Mouse (Mus musculus) forebrain, embryonic 15.5 days (tissue): ENCODE data around the gene Tmem262. TPM values are rescaled to one million over a fixed set of nuclear protein-coding genes. Genes with fewer than 3 reads are reported as not detected.

Experiments
- ATAC-seq: fragments of 200-750 bp; cut with Nextera tagmentation; replicated peaks from 2 replicates; pipeline ENCODE4 v1.8.0; 2017; ENCODE audit warnings: mild to moderate bottlenecking, moderate TSS enrichment, moderate library complexity
- H3K27ac ChIP-seq: fragments of 300-500 bp; sonication (generic); replicated peaks from 2 replicates; pipeline ENCODE4 v1.5.1; 2015; ENCODE audit warnings: mild to moderate bottlenecking, inconsistent platforms
- H3K27me3 ChIP-seq: fragments of 300-500 bp; sonication (generic); 2 replicates; pipeline ENCODE4 v1.6.1; 2015; ENCODE audit warnings: inconsistent platforms
- H3K36me3 ChIP-seq: fragments of 300-500 bp; sonication (generic); 2 replicates; pipeline ENCODE4 v1.6.1; 2015; ENCODE audit warnings: mild to moderate bottlenecking, inconsistent platforms
- H3K4me1 ChIP-seq: fragments of 300-500 bp; sonication (generic); 2 replicates; pipeline ENCODE4 v1.6.1; 2015; ENCODE audit warnings: inconsistent platforms
- H3K4me2 ChIP-seq: fragments of 300-500 bp; sonication (generic); replicated peaks from 2 replicates; pipeline ENCODE4 v1.6.1; 2015; ENCODE audit warnings: mild to moderate bottlenecking, inconsistent platforms
- H3K4me3 ChIP-seq: fragments of 300-500 bp; sonication (generic); 2 replicates; pipeline ENCODE4 v1.5.1; 2015; ENCODE audit warnings: mild to moderate bottlenecking, inconsistent platforms
- H3K9ac ChIP-seq: fragments of 300-500 bp; sonication (generic); replicated peaks from 2 replicates; pipeline ENCODE4 v1.6.1; 2015; ENCODE audit warnings: mild to moderate bottlenecking, inconsistent platforms
- H3K9me3 ChIP-seq: fragments of 300-500 bp; sonication (generic); 2 replicates; pipeline ENCODE4 v1.6.1; 2016; ENCODE audit warnings: inconsistent platforms
- WGBS: fragments of 180-500 bp; shearing (Covaris S2); methylation state at CpG from one replicate; pipeline ENCODE4 v1.1.7; 2015; ENCODE audit warnings: mixed read lengths; 5-methylcytosine and 5-hydroxymethylcytosine counted together
- polyA plus RNA-seq: library from polyadenylated mRNA; unstranded; fragments of >200 nt; fragmentation: Nextera tagmentation; extraction: Ambion mirVana; gene quantifications from 2 replicates; pipeline ENCODE4 v1.2.1, GENCODE M21; 2015

Tmem262 gene
- polyA plus RNA-seq, 1 experiment from 2014 or later: not detected

DNA sequence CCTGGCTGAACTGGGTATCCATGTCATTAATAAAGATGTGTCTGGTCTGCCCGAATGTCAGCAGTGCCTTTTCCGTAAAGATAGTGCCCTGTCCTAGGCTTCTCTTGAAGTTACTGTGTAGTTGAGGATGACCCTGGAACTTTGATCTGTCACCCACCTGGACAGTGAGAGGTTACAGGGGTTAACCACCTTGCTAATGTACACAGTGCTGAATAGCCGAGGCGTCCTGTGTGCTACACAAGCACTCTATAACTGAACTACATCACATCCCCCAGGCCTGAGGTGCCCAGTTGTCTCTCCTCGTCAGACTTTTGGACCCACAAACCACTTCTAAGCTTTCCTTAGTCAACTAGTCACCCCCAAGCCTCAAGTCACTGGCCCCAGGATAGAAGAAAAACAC, 17.4 kb upstream of the Tmem262 start:
- Histone ChIP-seq H3K4me2 (peak overlapping the region; percentile 99), H3K27ac (no peak overlapping the region)
- 72% methylated on average over 5 of the region's 5 CpGs for WGBS

DNA sequence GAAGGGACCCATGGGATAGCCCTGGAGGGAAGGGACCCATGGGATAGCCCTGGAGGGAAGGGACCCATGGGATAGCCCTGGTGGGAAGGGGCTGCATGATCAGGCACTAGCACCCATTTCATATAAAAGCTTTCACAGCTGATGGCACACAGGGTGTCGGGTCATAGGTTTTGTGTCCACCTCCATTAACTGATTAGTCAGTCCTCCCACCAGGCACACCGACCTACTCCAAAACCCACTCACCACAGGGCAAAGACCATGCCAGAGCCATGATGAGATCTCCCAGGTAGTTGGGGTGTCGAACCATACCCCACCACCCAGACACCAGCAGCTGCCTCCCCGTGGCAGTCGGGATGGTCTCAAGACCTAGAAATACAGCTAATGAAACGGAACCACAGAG, 16.8 kb upstream of the Tmem262 start:
- Histone ChIP-seq H3K36me3 (peaks cover 10% of the 10 kb centered on the region), H3K9ac (no peak overlapping the region), H3K27ac (no peak overlapping the region), H3K4me3 (0 out of 2 replicates have a peak overlapping the region, but pooled peaks have one; percentile 88), H3K4me1 (peaks cover 57% of the 10 kb centered on the region), H3K27me3 (no peaks in the 10 kb centered on the region), H3K4me2 (no peak overlapping the region; the same call in 1 of the 2 replicates), H3K9me3 (no peaks in the 10 kb centered on the region)
- no peak for ATAC-seq
- 94% methylated on average over 6 of the region's 6 CpGs for whole genome bisulfite sequencing

More for the DNA sequence above, 17.4 kb upstream of the Tmem262 start:
- Histone ChIP-seq H3K27me3 (no peaks in the 10 kb centered on the region), H3K4me3 (peak overlapping the region; percentile 88), H3K9me3 (no peaks in the 10 kb centered on the region), H3K4me1 (peaks cover 53% of the 10 kb centered on the region), H3K36me3 (peaks cover 10% of the 10 kb centered on the region), H3K9ac (peak overlapping the region; percentile 94)
- no peak for ATAC-seq

DNA sequence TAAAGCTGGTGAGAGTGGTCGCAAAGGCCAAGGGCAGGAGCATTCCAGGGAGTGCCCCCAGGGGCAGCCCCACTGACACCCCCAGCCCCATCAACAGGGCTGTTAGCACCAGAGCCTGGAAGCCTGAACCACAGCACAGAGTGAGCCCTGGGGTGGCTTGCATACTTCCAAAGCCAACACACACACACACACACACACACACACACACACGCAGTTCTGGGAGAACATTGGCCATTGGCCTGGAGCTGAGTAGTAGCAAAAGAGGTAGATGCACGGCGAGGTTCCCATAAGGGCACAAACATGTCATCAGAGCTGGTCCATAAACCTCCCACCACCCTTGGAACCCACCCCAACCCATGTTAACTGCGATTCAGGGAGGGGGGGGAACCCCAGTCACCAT, 13.3 kb upstream of the Tmem262 start:
- H3K27me3 ChIP-seq: no peaks in the 10 kb centered on the region
- peaks cover 43% of the 10 kb centered on the region for H3K4me1 ChIP-seq
- H3K9ac ChIP-seq: peak overlapping the region; percentile 86
- peaks cover 29% of the 10 kb centered on the region for H3K36me3 ChIP-seq
- ATAC-seq: 0 out of 2 replicates have a peak, but pooled peaks have one; percentile 2
- peak overlapping the region; percentile 89 for H3K27ac ChIP-seq
- 32% methylated on average over 5 of the region's 5 CpGs for WGBS
- no peaks in the 10 kb centered on the region for H3K9me3 ChIP-seq
- H3K4me3 ChIP-seq: peak overlapping the region; percentile 65
- H3K4me2 ChIP-seq: peak overlapping the region; percentile 97

DNA sequence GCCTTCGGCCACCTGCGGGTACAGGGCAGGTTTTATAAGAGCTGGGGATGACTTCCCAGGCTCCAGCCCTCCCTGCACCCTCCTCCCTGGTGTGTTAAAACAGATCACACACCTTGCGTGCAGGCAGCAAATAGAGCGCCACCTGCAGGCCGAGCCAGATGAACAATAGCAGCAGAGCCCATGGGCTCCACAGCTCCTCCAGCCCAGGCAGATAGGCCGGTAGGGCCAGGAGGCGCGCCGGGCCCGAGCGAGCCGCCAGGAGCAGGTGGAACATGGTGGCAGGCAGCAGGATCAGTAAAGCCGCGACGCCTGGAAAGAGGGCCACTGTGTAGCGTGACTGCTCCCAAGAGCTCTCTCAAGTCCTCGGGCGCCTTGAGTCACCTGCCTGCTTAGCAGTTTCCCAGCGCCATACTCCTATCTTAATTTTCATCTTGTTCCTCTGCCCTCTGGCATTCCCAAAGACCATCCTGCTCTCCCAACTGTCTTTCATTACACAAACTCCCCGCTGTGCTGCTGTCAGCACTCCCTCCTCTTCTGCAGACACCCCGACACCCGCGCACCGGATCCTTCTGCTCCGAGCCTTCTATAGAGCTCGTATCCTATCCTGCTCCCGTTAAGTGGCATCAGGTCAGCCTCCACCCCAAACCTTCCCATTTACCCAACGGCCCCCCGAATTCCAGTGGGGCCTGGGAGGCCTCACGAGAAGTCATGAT, 12.7 kb upstream of the Tmem262 start:
- peak overlapping the region; percentile 97 for H3K4me2 ChIP-seq
- H3K4me1 ChIP-seq: peaks cover 37% of the 10 kb centered on the region
- peak overlapping the region; percentile 89 for H3K27ac ChIP-seq
- under 1% methylated on average over 30 of the region's 30 CpGs for WGBS
- H3K9me3 ChIP-seq: no peaks in the 10 kb centered on the region
- H3K9ac ChIP-seq: peak overlapping the region; percentile 86
- ATAC-seq: peak; percentile 70
- H3K27me3 ChIP-seq: no peaks in the 10 kb centered on the region
- H3K4me3 ChIP-seq: peak overlapping the region; percentile 65
- peaks cover 29% of the 10 kb centered on the region for H3K36me3 ChIP-seq

DNA sequence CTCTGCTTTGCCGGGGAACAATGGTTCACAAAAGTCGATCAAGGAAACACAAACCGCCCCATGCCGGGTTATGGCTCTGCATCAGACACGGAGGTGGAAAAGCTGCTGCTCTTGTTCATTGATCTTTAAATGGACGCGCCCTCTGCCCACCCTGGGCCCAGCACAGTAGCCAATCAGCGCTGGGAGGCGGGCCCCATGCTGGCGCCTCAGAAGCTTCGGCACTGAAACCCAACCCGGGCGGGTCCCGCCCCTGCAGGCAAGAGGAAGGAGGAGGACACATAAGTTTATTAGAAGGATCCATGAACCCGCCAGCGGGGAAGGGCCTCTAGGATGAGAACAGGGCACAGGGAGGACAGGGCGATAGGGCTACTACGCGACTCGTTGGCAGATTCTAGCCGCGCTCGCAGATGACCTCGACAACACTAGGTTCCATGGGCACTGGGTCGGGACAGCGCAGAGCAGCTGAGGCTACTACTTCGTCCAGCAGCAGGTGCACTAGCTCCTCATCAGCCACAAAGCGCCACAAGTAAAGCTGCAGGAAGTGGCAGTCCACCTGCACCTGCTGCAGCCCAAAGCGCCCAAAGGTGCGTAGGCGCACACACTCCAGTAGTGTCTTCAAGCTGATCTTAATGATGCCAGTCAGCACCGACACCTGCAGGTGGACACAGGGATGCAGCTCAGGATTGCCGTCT, 12.0 kb upstream of the Tmem262 start, which contains the start of gene Tm7sf2:
TSS of gene Tm7sf2 (minus strand) at position 650 of the 692 bp plus-strand sequence.
- WGBS: 8% methylated on average over 33 of the region's 33 CpGs
- Histone ChIP-seq H3K4me3 (peak within 1 kb of the TSS; percentile 65), H3K27ac (peak within 1 kb of the TSS; percentile 89), H3K27me3 (no peaks in the 10 kb centered on the region), H3K9me3 (no peaks in the 10 kb centered on the region), H3K4me1 (peaks cover 30% of the 10 kb centered on the region), H3K4me2 (peak within 1 kb of the TSS; percentile 97), H3K36me3 (peaks cover 29% of the 10 kb centered on the region), H3K9ac (peak within 1 kb of the TSS; percentile 86)
- ATAC-seq: peak; percentile 91

DNA sequence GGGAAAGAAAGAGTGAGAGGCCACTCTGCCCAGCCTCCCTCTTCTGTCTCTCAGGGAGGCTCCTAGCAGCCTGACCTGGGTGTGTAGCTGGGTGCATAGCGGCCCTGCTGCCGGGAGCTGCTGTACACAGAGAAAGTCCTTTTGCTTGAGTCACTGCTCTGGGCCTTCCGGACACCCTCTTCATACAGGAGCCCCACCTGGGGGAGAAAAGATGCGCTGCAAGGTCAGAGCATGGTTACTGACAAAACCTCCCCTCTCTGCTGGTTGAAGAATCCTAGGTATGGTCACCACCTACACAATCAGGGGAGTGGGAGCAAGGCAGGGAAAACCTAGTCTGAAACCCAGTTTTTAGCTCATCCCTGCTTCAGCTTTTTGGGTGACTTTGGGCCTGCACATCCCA, 10.9 kb upstream of the Tmem262 start:
- no peaks in the 10 kb centered on the region for H3K27me3 ChIP-seq
- H3K36me3 ChIP-seq: peaks cover 29% of the 10 kb centered on the region
- no peak overlapping the region for H3K4me2 ChIP-seq
- no peak overlapping the region for H3K4me3 ChIP-seq
- ATAC-seq: no peak
- H3K9ac ChIP-seq: no peak overlapping the region
- H3K9me3 ChIP-seq: no peaks in the 10 kb centered on the region
- 73% methylated on average over 4 of the region's 4 CpGs for WGBS
- peaks cover 23% of the 10 kb centered on the region for H3K4me1 ChIP-seq
- H3K27ac ChIP-seq: no peak overlapping the region

DNA sequence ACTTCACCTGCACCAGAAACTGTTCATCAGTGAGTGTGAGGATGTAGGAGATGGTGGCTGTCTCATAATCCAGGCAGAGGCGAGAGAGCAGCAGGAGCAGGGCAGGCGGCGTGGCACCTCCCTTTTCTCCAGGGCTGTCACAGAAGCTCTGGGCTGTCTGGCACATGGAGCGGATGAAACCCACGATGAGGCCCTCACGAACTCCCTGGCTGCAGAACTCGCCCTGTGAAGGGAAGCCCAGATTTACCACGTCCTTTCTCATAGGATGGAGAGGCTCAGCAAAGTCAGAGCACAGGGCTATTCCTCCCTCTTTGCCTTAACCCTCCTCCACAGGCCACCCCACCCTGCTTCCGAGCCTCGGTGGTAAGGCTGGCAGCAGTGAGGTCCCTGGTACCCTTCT, 10.0 kb upstream of the Tmem262 start:
- Histone ChIP-seq H3K9me3 (no peaks in the 10 kb centered on the region), H3K9ac (no peak overlapping the region), H3K27me3 (no peaks in the 10 kb centered on the region), H3K4me3 (no peak overlapping the region), H3K36me3 (peaks cover 29% of the 10 kb centered on the region), H3K4me2 (no peak overlapping the region), H3K4me1 (peaks cover 23% of the 10 kb centered on the region), H3K27ac (no peak overlapping the region)
- WGBS: 92% methylated on average over 10 of the region's 10 CpGs
- ATAC-seq: no peak

DNA sequence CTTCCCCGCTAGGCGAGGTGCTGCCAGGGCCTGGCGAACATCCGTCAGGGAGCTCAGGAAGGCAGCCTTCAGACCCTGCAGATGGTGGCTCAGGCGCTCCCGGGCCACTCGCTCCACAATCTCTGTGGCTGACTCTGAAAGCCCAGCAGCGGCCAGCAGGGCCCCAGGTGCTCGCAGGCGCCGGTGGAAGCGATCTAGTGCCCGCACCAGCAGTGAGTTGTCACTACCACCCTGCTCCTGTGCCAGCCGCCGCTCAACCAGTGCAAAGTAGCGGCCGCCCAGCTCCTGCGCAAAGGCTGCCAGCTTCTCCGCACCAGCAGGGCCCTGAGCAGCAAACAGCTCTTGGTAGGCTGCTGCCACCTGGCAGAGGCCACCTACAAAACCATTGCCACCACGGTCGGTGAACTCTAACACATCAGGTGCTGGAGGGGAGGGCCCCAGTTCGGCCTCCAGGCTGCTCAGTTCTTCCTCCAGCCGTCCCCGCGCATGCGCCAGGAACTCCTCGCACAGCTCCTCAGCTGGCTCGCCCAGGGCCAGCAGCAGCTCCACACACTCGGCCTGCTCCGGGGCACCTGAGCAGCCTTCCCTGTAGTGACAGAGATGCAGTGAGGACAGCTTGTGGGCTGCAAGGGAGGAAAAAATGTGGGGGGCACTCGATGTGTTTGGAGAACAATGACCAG, 9.1 kb upstream of the Tmem262 start:
- Histone ChIP-seq H3K9me3 (no peaks in the 10 kb centered on the region), H3K27ac (no peak overlapping the region), H3K4me2 (no peak overlapping the region), H3K4me3 (no peak overlapping the region), H3K4me1 (peaks cover 23% of the 10 kb centered on the region), H3K36me3 (peaks cover 29% of the 10 kb centered on the region), H3K27me3 (no peaks in the 10 kb centered on the region), H3K9ac (no peak overlapping the region)
- 92% methylated on average over 31 of the region's 31 CpGs for WGBS
- no peak for ATAC-seq

DNA sequence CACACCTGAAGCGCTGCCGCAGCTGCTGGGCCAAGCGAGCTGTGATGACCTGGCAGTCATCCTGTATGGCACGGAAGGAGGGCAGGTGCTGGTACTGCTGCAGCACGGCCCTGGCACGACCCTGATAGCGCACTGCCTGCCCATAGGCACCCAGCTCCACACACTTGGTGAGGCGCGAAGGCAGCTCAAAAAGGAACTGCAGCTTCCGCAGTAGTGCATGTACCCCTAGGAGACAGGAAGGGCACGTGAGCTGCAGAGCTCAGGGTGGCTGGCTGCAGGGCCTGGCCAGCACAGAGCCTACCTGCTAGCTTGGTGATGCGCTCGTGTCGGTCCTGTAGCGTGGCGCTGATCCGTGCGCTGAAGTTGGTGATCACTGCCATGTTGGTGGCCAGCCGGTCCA, 8.6 kb upstream of the Tmem262 start:
- Histone ChIP-seq H3K9me3 (no peaks in the 10 kb centered on the region), H3K36me3 (peaks cover 29% of the 10 kb centered on the region), H3K27me3 (no peaks in the 10 kb centered on the region), H3K4me1 (peaks cover 23% of the 10 kb centered on the region), H3K4me3 (no peak overlapping the region), H3K9ac (no peak overlapping the region), H3K27ac (no peak overlapping the region), H3K4me2 (no peak overlapping the region)
- no peak for ATAC-seq
- 94% methylated on average over 19 of the region's 19 CpGs for WGBS

DNA sequence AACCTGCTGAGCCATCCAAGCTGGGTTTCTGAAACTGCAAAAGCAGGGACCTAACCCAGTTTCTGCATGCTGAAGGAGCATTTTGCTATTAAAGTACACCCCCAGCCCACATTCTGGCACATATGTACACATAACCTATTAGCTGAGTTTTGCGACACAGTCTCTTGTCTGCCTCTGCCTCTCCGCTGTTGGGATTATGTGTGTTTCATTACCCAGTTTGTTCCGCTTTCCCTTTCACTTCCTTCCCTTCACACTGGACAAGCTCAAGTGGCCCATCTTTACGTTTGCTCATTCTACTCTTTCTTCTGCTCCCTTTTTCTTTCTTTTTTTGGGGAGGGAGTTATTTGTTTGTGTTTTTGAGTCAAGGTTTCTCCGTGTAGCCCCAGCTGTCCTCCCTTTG, 5.9 kb upstream of the Tmem262 start:
- Histone ChIP-seq H3K4me2 (no peak overlapping the region), H3K27me3 (no peaks in the 10 kb centered on the region), H3K9me3 (no peaks in the 10 kb centered on the region), H3K9ac (no peak overlapping the region), H3K36me3 (peaks cover 26% of the 10 kb centered on the region), H3K4me3 (no peak overlapping the region), H3K4me1 (peaks cover 15% of the 10 kb centered on the region), H3K27ac (no peak overlapping the region)
- no peak for ATAC-seq
- 93% methylated on average over 5 of the region's 5 CpGs for WGBS

DNA sequence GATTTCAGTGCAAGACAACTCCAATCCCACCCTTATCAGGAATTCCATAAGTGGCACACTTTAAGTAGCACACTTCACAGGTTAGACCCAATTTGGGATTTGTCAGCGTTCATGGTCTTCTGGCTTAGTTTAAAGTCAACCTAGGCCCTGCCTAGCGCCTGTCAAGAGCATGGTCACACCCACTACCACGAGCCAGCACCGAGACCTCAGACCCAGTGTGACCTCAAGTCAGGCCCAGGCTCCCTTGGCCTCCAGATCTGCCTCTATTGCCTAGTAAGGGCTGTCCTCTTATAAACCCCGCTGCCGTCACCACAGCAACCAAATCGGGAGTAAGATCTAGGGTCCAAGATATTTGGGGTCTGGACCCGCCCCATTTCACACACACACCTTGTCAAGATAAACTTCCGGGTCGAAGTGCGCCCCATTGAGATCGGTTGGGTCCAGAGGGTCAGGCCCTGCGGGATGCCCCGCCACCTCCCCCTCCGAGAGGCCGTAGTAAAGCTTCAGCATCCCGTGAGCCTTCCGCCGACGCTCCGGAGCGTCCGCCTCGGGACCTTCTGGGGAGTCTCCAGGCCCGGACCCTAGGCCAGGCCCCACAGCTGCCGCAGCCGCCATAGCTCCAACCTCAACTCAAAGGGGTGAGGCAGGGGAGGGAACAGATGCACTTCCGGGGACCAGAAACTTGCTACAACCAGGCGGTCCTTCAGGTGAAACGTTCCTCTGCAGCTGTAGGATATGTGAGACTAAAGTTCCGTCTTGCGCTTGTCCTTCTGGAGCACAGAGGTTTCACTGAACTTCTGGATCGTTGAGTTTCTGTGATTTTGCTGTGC, 3.1 kb upstream of the Tmem262 start, which contains the start of gene Vps51:
TSS of gene Vps51 (minus strand) at position 668 of the 830 bp plus-strand sequence.
- H3K27me3 ChIP-seq: no peaks in the 10 kb centered on the region
- H3K4me3 ChIP-seq: peak within 1 kb of the TSS; percentile 69
- no peaks in the 10 kb centered on the region for H3K9me3 ChIP-seq
- peak within 1 kb of the TSS; percentile 88 for H3K27ac ChIP-seq
- H3K4me2 ChIP-seq: peak within 1 kb of the TSS; percentile 95
- 2% methylated on average over 33 of the region's 33 CpGs for WGBS
- peak; percentile 91 for ATAC-seq
- peaks cover 15% of the 10 kb centered on the region for H3K4me1 ChIP-seq
- peak within 1 kb of the TSS; percentile 70 for H3K9ac ChIP-seq
- H3K36me3 ChIP-seq: peaks cover 18% of the 10 kb centered on the region
